Mouse (Mus musculus) E14TG2a.4 (cell line): ENCODE measurements around the gene Pipox.

ENCODE experiments used
- CTCF ChIP-seq: conservative IDR thresholded peaks from 2 replicates; pipeline ENCODE4 v1.5.1; 2014; ENCODE audit warnings: low read length
- NANOG ChIP-seq: IDR thresholded peaks from 2 replicates; pipeline ENCODE4 v1.6.1; 2014; ENCODE audit warnings: borderline replicate concordance, low read length, mixed read lengths
- POU5F1 ChIP-seq: IDR thresholded peaks from 2 replicates; pipeline ENCODE4 v1.6.1; 2014; ENCODE audit warnings: low read length, borderline replicate concordance

- TF ChIP-seq CTCF (no peak), POU5F1 (no peak), NANOG (no peak)
Measured at GRCm38 (mm10) chr11:77916741-77917140, 22.8 kb upstream of the Pipox start.
